Mouse (Mus musculus) G1E-ER4 (cell line): ENCODE data around the gene Relb. TPM values are rescaled to one million over a fixed set of nuclear protein-coding genes. Genes with fewer than 3 reads are reported as not detected.

Experiments used
- GATA1 ChIP-seq: IDR thresholded peaks from one replicate; pipeline ENCODE4 v1.8.0; 2012; ENCODE audit warnings: low read length, inconsistent platforms
- polyA plus RNA-seq: library from polyadenylated mRNA; stranded (reverse); fragments of >175 nt; gene quantifications from 2 replicates; pipeline ENCODE4 v1.2.3, GENCODE M21; 2012

Relb gene
- polyA plus RNA-seq = 0.75 and 0.90 TPM in 2 replicates

- TF ChIP-seq GATA1 = no peak
These were observed at the start of gene Relb for GRCm38 (mm10) chr7:19629361-19629734. Relb (minus strand) TSS chr7:19629438.

- no peak for TF ChIP-seq GATA1
These were observed 49.7 kb upstream of the Relb start for GRCm38 (mm10) chr7:19678901-19679300.

GRCm38 (mm10) chr7:19677872-19678271 is 48.6 kb upstream of the Relb start, which contains the start of gene Apoc2:
Apoc2 (minus strand) TSS chr7:19677941.
- TF ChIP-seq GATA1 = no peak

- no peak for TF ChIP-seq GATA1
These were observed 47.4 kb upstream of the Relb start for GRCm38 (mm10) chr7:19676662-19677061.

- TF ChIP-seq GATA1 = no peak
These were observed 46.6 kb upstream of the Relb start for GRCm38 (mm10) chr7:19675824-19676223.

GRCm38 (mm10) chr7:19673083-19673699 is 44.0 kb upstream of the Relb start:
- no peak for TF ChIP-seq GATA1

- no peak for TF ChIP-seq GATA1
These were observed 42.3 kb upstream of the Relb start for GRCm38 (mm10) chr7:19671511-19671910.

- no peak for TF ChIP-seq GATA1
These were observed 39.9 kb upstream of the Relb start for GRCm38 (mm10) chr7:19668947-19669721.

- no peak for TF ChIP-seq GATA1
These were observed 38.2 kb upstream of the Relb start for GRCm38 (mm10) chr7:19667434-19667833.

- no peak for TF ChIP-seq GATA1
These were observed 37.5 kb upstream of the Relb start for GRCm38 (mm10) chr7:19666750-19667149.

GRCm38 (mm10) chr7:19664955-19665841 is 36.0 kb upstream of the Relb start, which contains the start of gene Clptm1:
Clptm1 (minus strand) TSS chr7:19665033.
- TF ChIP-seq GATA1 = no peak

GRCm38 (mm10) chr7:19664455-19664954 is 35.3 kb upstream of the Relb start:
- TF ChIP-seq GATA1 = no peak

- TF ChIP-seq GATA1 = no peak
These were observed 34.7 kb upstream of the Relb start for GRCm38 (mm10) chr7:19663940-19664339.

- TF ChIP-seq GATA1 = no peak
These were observed 23.4 kb upstream of the Relb start for GRCm38 (mm10) chr7:19652614-19653013.

GRCm38 (mm10) chr7:19651063-19651786 is 22.0 kb upstream of the Relb start:
- TF ChIP-seq GATA1 = no peak
